Mouse (Mus musculus) cerebellum, adult 11-12 months (tissue): Measurements from ENCODE around the gene Itga5.

Source experiments
- DNase-seq: peaks from one replicate; pipeline ENCODE4 v3.0.0; 2022

Gene Itga5

DNA sequence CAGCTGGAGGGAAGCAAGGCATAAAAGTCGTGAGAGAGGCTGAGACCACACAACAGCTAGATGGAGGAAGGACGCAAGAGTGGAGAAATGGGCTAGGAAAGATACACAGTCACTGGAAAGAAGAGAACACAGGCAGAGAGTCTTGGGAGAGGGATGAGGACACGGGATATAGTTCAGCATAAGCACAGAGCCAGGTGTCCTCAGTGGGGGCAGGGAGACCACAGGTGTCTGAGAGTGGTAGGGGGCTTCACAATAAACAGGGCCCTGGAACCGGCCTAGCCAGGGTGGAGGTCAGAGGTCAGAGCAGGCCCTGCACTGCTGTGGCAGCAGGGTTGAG, 27.8 kb downstream of the Itga5 start:
- DNase-seq: peak; percentile 19

DNA sequence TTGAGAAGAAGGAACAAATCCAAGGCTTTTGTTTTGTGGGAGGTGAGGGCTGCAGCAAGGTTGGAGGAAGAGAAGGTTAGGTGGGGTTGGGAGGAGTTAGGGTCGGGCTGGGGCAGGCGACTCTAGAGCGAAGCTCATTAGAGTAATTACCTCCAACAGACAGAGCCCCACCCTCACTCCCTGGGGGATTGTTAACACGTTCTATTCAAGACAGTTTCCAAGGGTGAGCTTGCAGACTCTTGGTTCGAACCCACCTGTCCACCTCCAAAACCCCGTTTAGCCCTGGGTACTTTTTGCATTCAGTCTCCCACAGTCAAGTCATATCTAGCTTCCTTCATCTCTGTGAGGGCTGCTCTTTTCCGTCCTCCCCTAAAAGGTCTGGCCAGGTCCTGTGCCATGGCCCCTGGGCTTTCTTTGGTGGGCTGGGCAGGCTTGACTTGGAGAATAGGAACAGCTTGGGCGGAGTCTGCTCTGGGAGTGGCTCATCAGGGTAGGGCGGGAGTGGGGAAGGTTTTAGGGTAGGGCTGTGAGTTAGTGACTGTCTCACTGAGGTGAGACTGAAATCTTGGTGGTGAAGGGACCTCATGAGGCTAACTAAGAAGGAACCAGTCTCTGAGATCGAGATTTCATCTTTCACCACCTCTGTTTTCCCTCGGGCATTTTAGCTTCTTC, 29.4 kb downstream of the Itga5 start:
- DNase-seq: no peak

DNA sequence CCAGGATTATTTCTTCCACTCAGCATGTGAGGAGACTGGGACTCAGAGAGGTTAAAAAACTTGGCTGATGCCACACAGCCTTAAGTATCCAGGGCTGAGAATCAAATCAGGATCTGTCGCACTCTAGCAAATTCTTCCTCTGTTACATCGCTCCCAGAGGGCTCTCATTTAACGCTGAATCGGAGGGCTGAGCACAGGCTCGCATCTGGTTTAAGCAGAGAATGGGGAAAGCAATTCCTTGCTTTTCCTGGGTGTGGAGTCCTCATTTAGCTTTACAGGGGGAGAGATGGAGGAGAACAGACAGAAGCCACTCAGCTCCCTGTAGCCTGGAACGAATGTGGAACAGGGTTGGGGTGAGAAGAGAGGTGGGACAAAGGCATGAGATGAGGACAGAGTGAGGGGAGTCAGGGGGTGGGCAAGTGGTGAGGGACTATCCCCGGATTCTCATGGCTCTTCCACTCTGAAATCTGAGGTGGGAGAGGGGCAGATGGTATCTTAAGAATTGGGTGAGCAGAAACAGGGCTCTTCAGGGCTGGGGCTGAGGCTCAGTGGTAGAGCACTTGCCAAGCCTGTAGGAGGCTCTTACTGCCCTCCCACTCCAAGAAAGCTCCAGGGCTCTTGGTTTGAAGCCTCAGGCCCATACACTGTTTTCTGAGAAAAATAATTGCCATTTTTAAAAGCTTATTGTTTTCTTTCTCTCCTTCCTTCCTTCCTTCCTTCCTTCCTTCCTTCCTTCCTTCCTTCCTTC, 30.9 kb downstream of the Itga5 start:
- no peak for DNase-seq

DNA sequence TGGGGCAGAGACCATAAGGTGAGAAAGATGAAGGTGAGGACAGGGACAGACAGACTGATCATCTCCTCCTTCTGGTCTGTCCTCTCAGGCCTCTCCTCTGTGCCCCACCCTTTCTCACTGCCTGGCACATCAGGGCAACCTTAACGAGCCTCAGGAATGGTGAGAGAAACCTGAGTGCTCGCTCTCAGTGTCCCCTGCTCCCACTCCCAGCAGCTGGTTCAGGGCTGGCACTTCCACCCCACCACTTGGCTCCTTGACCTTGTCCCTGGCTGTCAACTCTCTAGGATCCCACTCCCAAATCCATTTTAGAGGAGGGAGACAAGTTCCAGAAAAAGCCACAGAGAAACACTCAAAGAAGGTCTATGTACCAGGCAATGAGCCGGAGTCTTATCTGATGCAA, 31.5 kb downstream of the Itga5 start:
- no peak for DNase-seq

DNA sequence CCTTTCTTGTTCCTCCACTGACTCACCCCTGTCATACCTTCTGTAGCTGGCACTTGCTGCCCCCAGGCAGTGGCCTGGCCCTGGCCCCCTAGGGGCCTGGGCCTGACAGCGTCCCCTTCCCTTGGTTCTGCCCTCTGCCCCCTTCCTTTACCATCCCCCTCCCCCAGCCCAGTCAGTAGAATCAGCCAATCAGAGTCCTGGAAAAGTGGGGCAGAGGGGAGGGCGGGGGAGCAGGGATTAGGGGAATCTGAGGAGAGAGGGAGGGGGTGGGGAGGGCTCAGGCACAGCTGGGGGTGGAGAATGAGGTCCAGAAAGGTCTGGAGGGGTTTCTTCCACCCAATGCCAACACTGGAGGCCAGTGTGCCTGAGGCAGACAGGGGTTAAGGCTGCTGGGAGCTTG, 32.4 kb downstream of the Itga5 start:
- peak; percentile 11 for DNase-seq

DNA sequence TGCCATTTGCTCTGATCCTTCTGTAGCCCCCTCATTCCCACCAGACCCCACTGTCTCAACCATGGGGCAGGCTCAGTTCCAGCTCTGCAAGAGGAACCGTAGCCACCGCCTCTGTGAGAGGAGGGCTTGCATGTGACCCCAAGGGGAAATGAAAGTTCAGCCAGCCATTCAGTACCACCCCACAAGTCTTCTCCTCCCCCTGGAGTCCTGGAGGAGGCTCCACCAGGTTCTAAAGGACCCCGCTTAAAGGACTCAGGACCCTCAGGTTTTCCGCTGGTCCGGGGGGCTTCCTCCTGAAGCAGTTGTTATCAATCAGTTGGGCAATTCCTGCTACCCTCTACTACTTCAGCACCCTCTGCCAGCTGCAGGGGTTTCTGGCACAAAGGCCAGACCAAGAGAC, 32.8 kb downstream of the Itga5 start:
- no peak for DNase-seq

DNA sequence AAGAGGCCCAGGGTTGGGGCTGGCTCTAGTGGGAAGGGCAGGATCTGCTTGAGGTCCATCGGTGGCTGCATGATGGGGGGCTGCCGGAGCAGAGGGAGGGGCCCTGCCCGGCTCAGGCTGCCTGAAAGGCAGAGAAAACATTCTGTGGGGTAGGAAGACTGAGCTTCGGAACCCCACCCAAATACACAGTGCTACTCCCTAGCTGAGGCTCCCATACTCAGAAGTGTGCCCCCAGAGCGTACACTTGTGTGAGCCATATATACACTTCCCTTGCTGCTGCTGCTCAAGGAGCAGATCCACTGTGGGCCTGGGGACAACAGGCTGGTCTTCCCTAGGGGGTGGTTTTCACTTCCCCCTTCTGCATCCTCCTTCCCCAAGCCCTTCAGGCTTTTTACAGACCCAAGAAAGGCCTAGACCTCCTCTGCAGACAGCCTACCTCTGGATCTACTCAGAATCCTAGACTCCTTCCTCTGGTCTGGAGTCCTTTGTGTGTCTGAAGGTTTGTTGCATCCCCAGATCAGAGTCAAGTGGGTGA, 33.4 kb downstream of the Itga5 start:
- DNase-seq: no peak

DNA sequence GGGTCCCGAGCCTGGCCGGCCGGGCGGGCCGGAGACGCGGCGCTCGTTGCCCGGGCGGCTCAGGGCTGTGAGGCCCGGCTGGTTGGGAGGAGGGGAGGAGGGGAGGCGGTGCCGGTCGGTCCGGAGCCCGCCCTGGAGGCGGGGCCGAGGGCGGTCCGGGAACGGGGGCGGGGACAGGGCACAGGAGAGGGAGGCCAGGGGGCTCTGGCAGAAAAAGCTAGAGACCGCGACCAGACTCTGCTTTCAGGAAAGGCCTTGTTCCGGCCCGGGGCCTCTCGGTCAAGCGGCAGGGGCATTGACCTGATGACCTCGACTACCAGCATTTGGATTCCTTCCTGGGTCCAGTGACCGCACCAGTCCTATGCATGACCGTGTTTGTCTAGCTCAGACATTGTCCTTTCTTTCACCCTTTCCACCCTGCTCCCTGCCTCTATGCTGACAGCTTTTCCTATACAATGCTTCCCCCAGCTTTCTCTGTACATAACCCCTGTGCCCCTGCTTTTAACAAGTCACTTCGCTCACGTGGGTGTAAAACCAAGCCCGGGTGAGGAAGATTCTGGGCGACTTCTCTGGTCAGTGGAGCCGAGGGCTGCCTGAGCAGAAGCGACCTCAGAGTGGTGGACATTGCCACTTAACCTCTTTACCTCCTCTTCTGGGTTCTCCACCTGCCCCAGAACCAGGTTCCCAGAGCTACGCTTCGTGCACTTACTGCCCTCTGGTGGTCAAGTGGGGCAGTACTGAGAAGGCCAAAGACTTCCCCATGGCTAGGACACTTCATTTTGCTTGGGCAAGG, 42.9 kb downstream of the Itga5 start:
- DNase-seq: peak; percentile 86

DNA sequence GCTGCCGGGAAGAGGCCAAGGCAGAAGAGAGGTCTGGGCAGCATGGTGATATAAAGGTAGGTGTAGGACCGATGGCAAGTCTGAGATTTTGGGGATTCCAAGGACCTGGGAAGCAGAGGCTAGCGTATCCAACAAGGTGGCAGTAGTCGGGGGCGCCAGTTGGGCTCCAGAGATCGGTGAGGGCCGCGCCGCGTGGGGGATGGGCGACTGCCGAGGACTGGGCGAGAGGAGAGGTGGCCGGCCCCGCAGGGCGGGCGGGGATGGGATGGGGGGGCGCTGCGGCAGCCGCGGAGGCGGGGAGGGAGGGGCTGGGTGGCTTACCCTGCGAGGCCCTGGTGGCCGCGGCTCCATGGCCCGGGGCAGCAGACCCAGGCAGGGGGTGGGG, 43.5 kb downstream of the Itga5 start:
- peak; percentile 76 for DNase-seq

DNA sequence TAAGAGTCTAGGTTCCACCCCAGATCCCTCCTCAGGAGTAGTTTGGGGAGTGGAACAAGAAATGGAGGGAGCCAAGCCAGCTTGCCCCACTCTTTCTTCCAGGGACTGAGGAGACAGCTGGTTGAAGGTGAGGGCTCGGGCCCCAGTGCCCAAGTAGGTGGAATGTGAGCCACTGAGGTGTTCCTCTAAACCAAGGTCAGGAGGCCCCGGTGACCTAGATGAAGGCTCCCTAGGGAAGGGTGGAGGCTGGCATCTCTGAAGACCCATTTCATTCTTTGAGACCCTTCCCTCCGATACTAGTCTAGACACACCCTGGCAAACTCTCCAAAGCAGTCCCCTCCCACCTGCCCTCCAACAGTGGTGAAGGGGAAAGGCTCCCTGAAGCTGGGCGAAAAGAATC, 44.2 kb downstream of the Itga5 start:
- peak; percentile 57 for DNase-seq

DNA sequence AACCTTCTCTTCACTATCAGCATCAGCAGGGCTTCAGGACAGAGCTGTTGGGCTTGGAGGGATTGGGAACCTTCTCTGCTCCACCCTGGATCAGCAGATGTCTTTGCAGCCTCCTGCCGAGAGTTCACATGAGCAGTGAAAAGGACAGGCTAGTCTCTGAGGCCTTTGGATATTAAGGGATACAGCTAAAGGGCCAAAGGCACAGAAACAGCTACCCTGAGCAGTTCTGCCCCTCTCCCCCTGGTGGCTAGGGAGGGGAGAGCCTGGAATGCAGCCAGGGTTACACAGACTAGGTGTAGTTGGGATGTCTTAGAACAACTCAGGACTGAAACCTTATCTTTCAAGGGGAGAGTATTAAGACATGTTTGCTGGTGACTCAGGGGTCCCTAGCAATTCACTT, 45.5 kb downstream of the Itga5 start:
- DNase-seq: peak; percentile 60

DNA sequence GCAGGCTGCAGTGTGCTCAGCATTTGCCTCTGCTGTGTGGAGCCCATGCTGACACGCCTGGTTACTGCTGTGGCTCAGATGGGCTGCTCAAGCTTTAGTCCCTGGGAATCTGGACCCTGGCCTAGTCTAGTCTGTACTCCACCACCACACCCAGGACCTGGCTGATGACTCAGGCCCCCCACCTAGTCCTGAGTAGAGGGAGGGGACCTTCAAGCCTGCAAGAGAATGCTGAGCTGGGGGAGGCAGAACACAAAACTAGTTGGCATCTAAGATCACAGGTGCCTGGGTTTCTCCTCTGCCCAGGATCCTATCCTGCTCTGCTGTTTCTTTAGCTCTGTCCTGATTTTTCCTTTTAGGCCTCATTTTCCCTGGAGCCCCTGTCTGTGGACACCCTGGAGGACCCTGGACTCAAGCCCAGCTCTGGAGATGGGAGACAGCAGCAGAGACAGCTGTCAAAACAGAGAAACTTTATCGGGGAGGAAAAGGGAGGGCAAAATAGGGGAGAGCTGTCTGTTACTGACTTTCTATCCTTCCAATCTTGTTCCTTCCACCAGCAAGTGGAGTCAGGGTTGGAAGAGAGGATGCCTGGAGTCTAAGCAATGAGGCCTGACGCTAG, 48.3 kb downstream of the Itga5 start:
- DNase-seq: no peak

DNA sequence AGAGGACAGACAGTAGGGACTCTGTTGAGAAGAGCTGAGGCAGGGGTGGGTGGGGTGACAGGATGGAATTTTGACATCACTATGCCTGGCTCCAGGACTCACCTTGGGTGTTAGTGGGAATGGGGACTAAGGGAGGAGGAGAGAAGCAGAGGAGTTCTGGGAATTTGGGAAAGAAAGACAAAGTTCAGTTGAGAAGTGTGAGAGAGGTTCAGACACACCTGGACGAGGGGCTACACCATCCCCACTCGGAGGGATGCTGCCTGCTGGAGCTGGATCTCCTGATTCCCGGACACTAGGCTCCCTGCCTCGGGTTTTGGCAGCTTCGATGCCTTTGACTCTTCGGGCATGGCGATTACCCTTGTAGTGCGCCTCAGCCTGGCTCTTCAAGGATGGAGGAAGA, 48.8 kb downstream of the Itga5 start:
- no peak for DNase-seq

DNA sequence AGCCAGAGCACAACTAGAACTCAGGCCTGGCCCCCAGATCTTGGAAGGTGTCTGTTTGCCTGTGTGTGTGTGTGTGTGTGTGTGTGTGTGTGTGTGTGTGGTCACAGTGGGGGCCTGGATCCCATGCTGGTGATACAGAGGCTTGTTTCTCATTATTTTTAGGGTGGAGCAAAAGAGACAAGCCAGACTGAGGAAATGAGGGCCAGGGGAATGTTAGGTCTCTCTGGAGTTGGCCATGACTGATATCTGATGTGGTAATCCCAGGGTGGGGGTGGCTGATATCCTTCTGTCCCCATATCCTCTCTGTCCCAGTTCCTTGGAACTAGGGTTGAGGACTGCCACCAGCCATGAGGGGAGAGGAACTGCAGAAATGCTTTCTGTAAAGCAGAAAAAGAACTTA, 49.4 kb downstream of the Itga5 start:
- no peak for DNase-seq

DNA sequence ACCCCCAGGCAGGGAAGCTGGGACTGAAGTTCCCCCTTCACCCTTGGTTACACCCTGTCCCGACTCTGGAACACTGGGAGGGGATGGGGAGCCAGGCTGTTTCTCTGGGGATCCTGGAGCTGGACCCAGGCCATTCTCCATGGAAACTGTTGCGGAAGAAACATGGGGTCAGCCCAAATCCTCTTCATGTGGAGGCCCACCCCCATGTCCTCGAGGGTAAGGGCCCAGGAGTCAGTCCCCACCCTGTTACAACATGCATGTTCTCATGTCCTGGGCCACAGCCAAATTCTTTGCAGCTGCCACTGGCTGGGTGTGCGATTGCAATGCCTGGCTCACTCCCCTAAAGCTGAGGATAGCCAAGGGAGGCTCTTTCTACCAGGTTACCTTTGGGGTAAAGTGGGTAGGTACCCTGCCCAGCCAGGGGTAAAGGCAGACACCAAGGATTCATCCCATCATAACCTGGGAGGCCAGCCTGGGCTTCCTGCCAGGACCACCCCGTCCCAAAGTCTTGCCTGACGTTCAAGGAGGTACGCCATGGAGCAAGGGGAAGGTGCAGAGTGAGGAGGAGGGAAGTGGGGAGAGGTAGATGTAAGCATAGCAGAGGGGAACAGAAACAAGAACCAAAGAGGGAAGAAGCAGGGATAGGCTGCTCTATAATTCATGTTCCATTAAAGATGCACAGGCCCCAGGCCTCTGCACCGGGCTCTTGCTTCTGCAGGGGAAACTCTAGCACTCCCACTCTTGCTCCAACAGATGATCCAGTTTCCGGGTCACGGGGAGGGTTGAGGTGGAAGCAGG, 50.4 kb downstream of the Itga5 start:
- DNase-seq: no peak

DNA sequence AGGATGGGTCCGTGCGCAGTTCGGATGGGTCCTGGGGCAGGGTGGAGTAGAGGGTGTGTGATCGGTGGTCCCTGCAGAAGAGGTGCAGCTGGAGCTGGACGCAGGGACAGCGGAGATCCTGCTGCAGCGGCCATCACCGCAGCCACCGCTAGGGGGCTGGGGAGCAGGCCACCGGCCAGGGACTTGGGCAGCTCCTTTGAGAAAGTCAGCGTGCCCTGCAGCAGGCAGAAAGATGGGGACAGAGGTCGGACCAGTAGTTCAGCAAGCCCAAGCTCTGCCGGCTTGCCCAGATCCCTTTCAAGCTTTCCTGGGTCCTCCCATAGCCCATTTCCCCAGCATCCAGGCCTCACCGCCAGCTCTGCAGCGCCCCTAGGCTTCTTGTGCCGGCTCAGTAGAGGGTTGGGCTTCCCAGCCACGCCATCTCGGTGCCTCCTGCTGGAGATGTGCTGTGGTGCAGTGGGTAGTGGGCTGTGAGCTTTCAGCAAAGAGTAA, 51.5 kb downstream of the Itga5 start:
- peak; percentile 66 for DNase-seq

DNA sequence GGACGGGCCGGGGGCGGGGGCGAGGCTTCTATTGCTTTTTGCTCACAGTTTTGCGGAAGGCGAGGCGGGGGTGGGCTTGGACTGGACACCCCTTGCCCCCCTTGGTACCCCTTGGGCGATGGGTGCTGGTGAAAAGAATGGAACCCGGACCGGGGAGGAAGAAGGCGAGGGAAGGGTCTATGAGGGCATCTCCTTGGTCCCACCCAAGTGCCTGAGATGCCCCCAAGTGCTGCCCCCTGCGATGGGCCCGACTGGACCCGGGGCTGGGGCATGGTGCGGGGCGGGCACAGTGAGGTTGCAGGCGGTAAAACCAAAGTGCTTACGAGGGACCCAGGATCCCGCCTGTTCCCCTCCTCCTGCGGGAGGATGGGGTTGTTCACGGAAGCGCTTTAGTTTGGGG, 52.4 kb downstream of the Itga5 start:
- DNase-seq: peak; percentile 43

DNA sequence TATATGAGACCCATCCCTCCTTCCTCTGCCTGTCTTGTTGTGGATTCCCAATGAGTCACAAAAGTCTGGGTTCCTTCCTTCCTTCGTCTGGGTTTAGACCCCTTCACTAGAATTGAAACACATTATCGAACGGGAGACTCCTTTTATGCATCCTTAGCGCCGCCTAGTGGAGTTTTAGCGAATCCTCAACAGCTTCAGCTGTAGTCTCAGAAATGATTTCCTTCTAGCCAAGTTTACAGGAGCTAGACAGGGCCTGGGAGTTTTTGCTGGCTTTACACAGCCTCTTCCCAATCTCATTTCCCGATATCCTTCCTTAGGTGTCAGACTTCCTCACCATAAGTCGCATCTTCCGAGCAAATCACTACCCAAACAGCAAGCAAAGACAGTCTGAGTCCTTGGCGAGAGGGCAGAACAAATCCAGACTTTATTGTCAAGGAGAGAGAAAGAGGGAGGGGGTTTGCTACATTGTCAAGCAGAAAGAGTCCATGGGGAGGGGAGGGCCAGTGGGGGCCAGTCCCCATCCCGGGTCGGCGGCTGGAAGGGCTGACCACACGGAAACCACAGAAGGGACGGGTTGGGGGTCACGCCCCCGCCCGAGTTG, 53.0 kb downstream of the Itga5 start:
- peak; percentile 48 for DNase-seq

DNA sequence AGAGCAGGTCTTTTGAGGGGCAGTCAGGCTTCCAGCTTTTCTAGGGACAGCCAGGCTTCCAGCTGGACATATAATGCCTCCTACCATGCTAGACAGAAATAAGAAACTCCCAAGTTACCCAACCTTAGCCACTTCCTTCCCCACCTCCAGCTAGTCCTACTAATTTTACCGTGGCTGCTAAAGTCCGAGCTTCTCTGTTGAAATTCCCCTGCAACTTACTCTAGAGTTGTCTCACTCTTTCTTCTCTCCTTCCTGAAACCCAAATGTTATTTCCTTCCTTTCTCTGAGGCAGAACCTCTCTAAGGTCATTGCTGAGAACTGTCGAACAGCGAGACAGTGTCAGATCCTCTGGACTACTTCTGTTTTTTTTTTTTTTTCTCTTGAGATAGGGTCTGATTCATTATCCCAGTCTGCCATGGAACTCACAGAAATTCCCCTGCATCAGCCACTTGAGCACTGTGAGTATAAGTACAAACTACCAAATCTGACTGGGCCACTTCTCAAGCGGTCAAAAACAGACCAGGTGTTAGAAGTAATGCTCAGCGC, 56.1 kb downstream of the Itga5 start, which contains the start of gene Gpr84:
Gene Gpr84 (minus strand): TSS at position 248 of the 546 bp plus-strand sequence.
- no peak for DNase-seq

DNA sequence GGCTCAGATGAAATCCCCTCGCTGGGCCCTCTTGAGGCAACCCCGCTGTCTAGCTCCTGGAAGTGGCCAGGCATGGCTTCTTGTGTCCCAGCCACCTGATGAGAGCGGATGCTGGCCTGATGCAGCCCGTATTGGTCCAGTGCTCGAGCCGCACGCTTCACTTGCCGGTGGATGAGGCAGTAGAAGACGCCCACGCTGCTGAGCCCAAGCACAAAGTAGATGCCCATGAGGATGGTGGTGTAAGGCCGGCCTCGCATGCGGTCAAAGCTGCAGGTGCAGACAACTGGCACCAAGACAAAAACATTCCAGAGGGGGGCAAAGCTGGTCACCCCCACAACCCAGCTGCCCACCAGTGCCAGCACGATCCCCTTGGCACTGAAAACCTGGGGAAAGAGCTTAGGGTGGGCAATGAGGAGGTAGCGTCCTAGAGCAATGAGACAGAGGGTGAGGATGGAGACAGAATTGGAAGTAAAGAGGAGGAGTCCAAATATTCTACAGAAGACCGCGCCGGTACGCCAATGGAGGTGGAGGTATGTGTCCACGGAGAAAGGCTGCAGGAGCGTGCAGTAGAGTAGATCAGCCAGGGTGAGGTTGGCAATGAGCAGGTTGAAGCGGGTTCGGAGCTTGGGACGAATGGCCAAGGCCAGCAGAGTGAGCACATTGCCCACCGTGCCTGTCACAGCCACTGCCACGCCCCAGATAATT, 57.5 kb downstream of the Itga5 start:
- DNase-seq: no peak
